Mouse (Mus musculus) lung, embryonic 14.5 days (tissue): Measurements from ENCODE around the gene Cpsf4. TPM values are rescaled to one million over a fixed set of nuclear protein-coding genes. Genes with fewer than 3 reads are reported as not detected.
"Not testable (repeated sequence)": the region's sequence is repeated elsewhere in the genome, so short reads cannot be mapped to it uniquely, and the experiment has no call there.

Experiments
- ATAC-seq: fragments of 200-750 bp; cut with Nextera tagmentation; 2 replicates; pipeline ENCODE4 v1.8.0; 2017; ENCODE audit warnings: mild to moderate bottlenecking, moderate TSS enrichment, moderate library complexity; ENCODE audit not compliant: insufficient read depth
- DNase-seq: peaks from one replicate; pipeline ENCODE4 v3.0.0-alpha.2; 2015
- H3K27ac ChIP-seq: fragments of 300-500 bp; sonication (generic); 2 replicates; pipeline ENCODE4 v1.5.1; 2014; ENCODE audit warnings: low read depth, mild to moderate bottlenecking, moderate library complexity
- H3K27me3 ChIP-seq: fragments of 300-500 bp; sonication (generic); 2 replicates; pipeline ENCODE4 v1.6.1; 2014; ENCODE audit warnings: low read length, control low read depth; ENCODE audit not compliant: insufficient read depth
- H3K36me3 ChIP-seq: fragments of 300-500 bp; sonication (generic); 2 replicates; pipeline ENCODE4 v1.6.1; 2014; ENCODE audit warnings: control low read depth; ENCODE audit not compliant: insufficient read depth
- H3K4me1 ChIP-seq: fragments of 300-500 bp; sonication (generic); 2 replicates; pipeline ENCODE4 v1.6.1; 2014; ENCODE audit warnings: antibody characterized with exemption, control low read depth; ENCODE audit not compliant: insufficient read depth
- H3K4me2 ChIP-seq: fragments of 300-500 bp; sonication (generic); 2 replicates; pipeline ENCODE4 v1.6.1; 2014; ENCODE audit warnings: mild to moderate bottlenecking
- H3K4me3 ChIP-seq: fragments of 300-500 bp; sonication (generic); 2 replicates; pipeline ENCODE4 v1.5.1; 2014; ENCODE audit warnings: low read depth, low read length
- H3K9ac ChIP-seq: fragments of 300-500 bp; sonication (generic); 2 replicates; pipeline ENCODE4 v1.6.1; 2014
- H3K9me3 ChIP-seq: fragments of 300-500 bp; sonication (generic); 2 replicates; pipeline ENCODE4 v1.6.1; 2016; ENCODE audit warnings: low read depth, low read length, control low read depth
- CTCF ChIP-seq: IDR thresholded peaks from 2 replicates; pipeline ENCODE4 v1.5.1; 2016; ENCODE audit warnings: antibody characterized with exemption, low read depth
- WGBS: fragments of 180-500 bp; shearing (Covaris S2); extraction: QIAGEN DNeasy Blood & Tissue Kit; methylation state at CpG from one replicate; pipeline ENCODE4 v1.1.7; 2014; 5-methylcytosine and 5-hydroxymethylcytosine counted together
- polyA plus RNA-seq: library from polyadenylated mRNA; unstranded; fragments of >200 nt; fragmentation: Nextera tagmentation; extraction: Ambion mirVana; gene quantifications from 2 replicates; pipeline ENCODE4 v1.2.1, GENCODE M21; 2014

Cpsf4 gene
- polyA plus RNA-seq, 1 experiment from 2014 or later = 42.3 TPM

- no peaks in the 10 kb centered on the region for H3K27me3 ChIP-seq
- H3K4me1 ChIP-seq = no peaks in the 10 kb centered on the region
- WGBS = 91% methylated on average over 4 of the region's 4 CpGs
- DNase-seq = no peak
- ATAC-seq = no peak
- H3K27ac ChIP-seq = no peak overlapping the region
- no peak overlapping the region for H3K9ac ChIP-seq
- no peaks in the 10 kb centered on the region for H3K9me3 ChIP-seq
- H3K36me3 ChIP-seq = peaks cover 96% of the 10 kb centered on the region
- TF ChIP-seq CTCF = no peak
- no peak overlapping the region for H3K4me2 ChIP-seq
- no peak overlapping the region for H3K4me3 ChIP-seq
Observed at GRCm38 (mm10) chr5:145129124-145129523, 37.9 kb upstream of the Cpsf4 start.

- H3K27me3 ChIP-seq, ATAC-seq, DNase-seq, H3K27ac ChIP-seq, H3K9ac ChIP-seq, H3K4me2 ChIP-seq, H3K4me1 ChIP-seq, H3K9me3 ChIP-seq, H3K4me3 ChIP-seq: not testable (repeated sequence)
- WGBS = 89% methylated on average over 6 of the region's 6 CpGs
- peaks cover 96% of the 10 kb centered on the region for H3K36me3 ChIP-seq
Observed at GRCm38 (mm10) chr5:145129773-145130172, 37.2 kb upstream of the Cpsf4 start.

- Histone ChIP-seq H3K4me3 (no peak overlapping the region), H3K4me2 (no peak overlapping the region), H3K27me3 (no peaks in the 10 kb centered on the region), H3K27ac (no peak overlapping the region), H3K36me3 (peaks cover 96% of the 10 kb centered on the region), H3K9ac (no peak overlapping the region), H3K4me1 (no peaks in the 10 kb centered on the region), H3K9me3 (no peaks in the 10 kb centered on the region)
- no peak for TF ChIP-seq CTCF
- no peak for ATAC-seq
- 78% methylated on average over 11 of the region's 11 CpGs for WGBS
- DNase-seq = no peak
Observed at GRCm38 (mm10) chr5:145130191-145130590, 36.8 kb upstream of the Cpsf4 start.

- no peaks in the 10 kb centered on the region for H3K9me3 ChIP-seq
- no peak for ATAC-seq
Observed at GRCm38 (mm10) chr5:145130995-145131394, 36.0 kb upstream of the Cpsf4 start.

GRCm38 (mm10) chr5:145133275-145133674 is 33.7 kb upstream of the Cpsf4 start:
- H3K27ac ChIP-seq, H3K4me2 ChIP-seq, H3K9me3 ChIP-seq, H3K9ac ChIP-seq, H3K4me3 ChIP-seq, H3K4me1 ChIP-seq, ATAC-seq, DNase-seq, H3K27me3 ChIP-seq: not testable (repeated sequence)
- 89% methylated on average over 6 of the region's 6 CpGs for WGBS
- TF ChIP-seq CTCF = peak; percentile 35
- H3K36me3 ChIP-seq = peaks cover 84% of the 10 kb centered on the region

More at GRCm38 (mm10) chr5:145130995-145131394, 36.0 kb upstream of the Cpsf4 start:
- Histone ChIP-seq H3K36me3 (peaks cover 97% of the 10 kb centered on the region), H3K9ac (no peak overlapping the region), H3K4me1 (no peaks in the 10 kb centered on the region), H3K4me3 (no peak overlapping the region), H3K4me2 (no peak overlapping the region), H3K27me3 (no peaks in the 10 kb centered on the region), H3K27ac (no peak overlapping the region)
- TF ChIP-seq CTCF = no peak
- DNase-seq = no peak
- WGBS = 88% methylated on average over 3 of the region's 3 CpGs

- no peak for TF ChIP-seq CTCF
- WGBS = 10% methylated on average over 6 of the region's 6 CpGs
- Histone ChIP-seq H3K9me3 (no peaks in the 10 kb centered on the region), H3K4me1 (0 out of 2 replicates have a peak, but pooled peaks cover 3% of the 10 kb centered on the region), H3K9ac (peak overlapping the region; percentile 90), H3K4me2 (peak overlapping the region; percentile 94), H3K27me3 (no peaks in the 10 kb centered on the region), H3K27ac (no peak overlapping the region), H3K36me3 (peaks cover 57% of the 10 kb centered on the region), H3K4me3 (peak overlapping the region; percentile 96)
- no peak for ATAC-seq
- DNase-seq = peak; percentile 48
Observed at GRCm38 (mm10) chr5:145138836-145139235, 28.2 kb upstream of the Cpsf4 start.

GRCm38 (mm10) chr5:145139571-145140519 is 27.2 kb upstream of the Cpsf4 start, which contains the start of the genes Pdap1 and Bud31:
Gene Pdap1 (minus strand): TSS chr5:145140238.
Gene Bud31 (plus strand): TSS chr5:145140362.
- Histone ChIP-seq H3K4me2 (peak within 1 kb of the TSS; percentile 94), H3K4me3 (peak within 1 kb of the TSS; percentile 96), H3K36me3 (peaks cover 57% of the 10 kb centered on the region), H3K27ac (peak within 1 kb of the TSS; percentile 90), H3K27me3 (no peaks in the 10 kb centered on the region), H3K9me3 (no peaks in the 10 kb centered on the region), H3K9ac (peak within 1 kb of the TSS; percentile 90), H3K4me1 (0 out of 2 replicates have a peak, but pooled peaks cover 3% of the 10 kb centered on the region)
- 0 out of 2 replicates have a peak, but pooled peaks have one; percentile 16 for TF ChIP-seq CTCF
- WGBS = under 1% methylated on average over 84 of the region's 84 CpGs
- ATAC-seq (peak; percentile 95), DNase-seq (peak; percentile 97)
